Mouse (Mus musculus): ENCODE measurements around the gene Adgrf1. TPM values are rescaled to one million over a fixed set of nuclear protein-coding genes. Genes with fewer than 3 reads are reported as not detected.

Adgrf1 gene
- polyA plus RNA-seq, 1 experiment from 2014 or later, result not detected

GRCm38 (mm10) chr17:43282828-43283227 is 12.7 kb downstream of the Adgrf1 start:
- peak; percentile 26 for ATAC-seq
- H3K9ac ChIP-seq (replicated peaks; ENCODE audit: low read depth, low read length), result no peak overlapping the region
- WGBS, result 73% methylated on average over 5 of the region's 5 CpGs

GRCm38 (mm10) chr17:43299515-43299914 is 29.4 kb downstream of the Adgrf1 start:
- ATAC-seq, result no peak
- H3K4me3 ChIP-seq (replicated peaks; ENCODE audit: low read length), result no peak overlapping the region
- no peaks in the 10 kb centered on the region for H3K27me3 ChIP-seq (replicated peaks; ENCODE audit: control insufficient read depth, insufficient read depth, low read length)
- H3K4me2 ChIP-seq (ENCODE audit: low read length), result no peak overlapping the region
- H3K9ac ChIP-seq (replicated peaks; ENCODE audit: low read depth, low read length), result no peak overlapping the region
- no peaks in the 10 kb centered on the region for H3K4me1 ChIP-seq (replicated peaks; ENCODE audit: control insufficient read depth, insufficient read depth, low read length)
- H3K27ac ChIP-seq (ENCODE audit: low read length), result no peak overlapping the region
- H3K9me3 ChIP-seq (ENCODE audit: control insufficient read depth, low read length), result no peaks in the 10 kb centered on the region
- H3K36me3 ChIP-seq (ENCODE audit: control insufficient read depth, insufficient read depth), result no peaks in the 10 kb centered on the region
- WGBS, result 90% methylated on average over 7 of the region's 7 CpGs

More at GRCm38 (mm10) chr17:43282828-43283227, 12.7 kb downstream of the Adgrf1 start:
- Histone ChIP-seq H3K4me2 (ENCODE audit: low read length) (no peak overlapping the region), H3K36me3 (ENCODE audit: control insufficient read depth, insufficient read depth) (no peaks in the 10 kb centered on the region), H3K4me1 (replicated peaks; ENCODE audit: control insufficient read depth, insufficient read depth, low read length) (peaks cover 4% of the 10 kb centered on the region), H3K27me3 (replicated peaks; ENCODE audit: control insufficient read depth, insufficient read depth, low read length) (no peaks in the 10 kb centered on the region), H3K4me3 (replicated peaks; ENCODE audit: low read length) (no peak overlapping the region), H3K27ac (ENCODE audit: low read length) (no peak overlapping the region), H3K9me3 (ENCODE audit: control insufficient read depth, low read length) (no peaks in the 10 kb centered on the region)

- H3K27me3 ChIP-seq (replicated peaks; ENCODE audit: control insufficient read depth, insufficient read depth, low read length), result no peaks in the 10 kb centered on the region
- peak overlapping the region; percentile 60 for H3K4me2 ChIP-seq (ENCODE audit: low read length)
- no peaks in the 10 kb centered on the region for H3K36me3 ChIP-seq (ENCODE audit: control insufficient read depth, insufficient read depth)
- WGBS, result 45% methylated on average over 7 of the region's 7 CpGs
- peak; percentile 1 for ATAC-seq
- H3K27ac ChIP-seq (ENCODE audit: low read length), result no peak overlapping the region
- H3K9ac ChIP-seq (replicated peaks; ENCODE audit: low read depth, low read length), result no peak overlapping the region
- no peak overlapping the region for H3K4me3 ChIP-seq (replicated peaks; ENCODE audit: low read length)
- H3K4me1 ChIP-seq (replicated peaks; ENCODE audit: control insufficient read depth, insufficient read depth, low read length), result peaks cover 7% of the 10 kb centered on the region
- no peaks in the 10 kb centered on the region for H3K9me3 ChIP-seq (ENCODE audit: control insufficient read depth, low read length)
These were observed 56.0 kb downstream of the Adgrf1 start for GRCm38 (mm10) chr17:43325986-43326671.

- peak overlapping the region; percentile 37 for H3K4me3 ChIP-seq (replicated peaks; ENCODE audit: low read length)
- H3K27me3 ChIP-seq (replicated peaks; ENCODE audit: control insufficient read depth, insufficient read depth, low read length), result no peaks in the 10 kb centered on the region
- 5% methylated on average over 29 of the region's 29 CpGs for WGBS
- no peaks in the 10 kb centered on the region for H3K36me3 ChIP-seq (ENCODE audit: control insufficient read depth, insufficient read depth)
- peak overlapping the region; percentile 54 for H3K9ac ChIP-seq (replicated peaks; ENCODE audit: low read depth, low read length)
- no peak overlapping the region for H3K27ac ChIP-seq (ENCODE audit: low read length)
- H3K4me1 ChIP-seq (replicated peaks; ENCODE audit: control insufficient read depth, insufficient read depth, low read length), result peaks cover 7% of the 10 kb centered on the region
- peak; percentile 91 for ATAC-seq
- H3K4me2 ChIP-seq (ENCODE audit: low read length), result peak overlapping the region; percentile 60
- H3K9me3 ChIP-seq (ENCODE audit: control insufficient read depth, low read length), result no peaks in the 10 kb centered on the region
These were observed 56.9 kb downstream of the Adgrf1 start for GRCm38 (mm10) chr17:43326726-43327700.

- no peak overlapping the region for H3K27ac ChIP-seq (ENCODE audit: low read length)
- H3K4me1 ChIP-seq (replicated peaks; ENCODE audit: control insufficient read depth, insufficient read depth, low read length), result peaks cover 7% of the 10 kb centered on the region
- ATAC-seq, result no peak; the same call in 1 of the 2 replicates
- no peaks in the 10 kb centered on the region for H3K9me3 ChIP-seq (ENCODE audit: control insufficient read depth, low read length)
- no peaks in the 10 kb centered on the region for H3K27me3 ChIP-seq (replicated peaks; ENCODE audit: control insufficient read depth, insufficient read depth, low read length)
- H3K4me3 ChIP-seq (replicated peaks; ENCODE audit: low read length), result no peak overlapping the region
- H3K4me2 ChIP-seq (ENCODE audit: low read length), result no peak overlapping the region
- H3K36me3 ChIP-seq (ENCODE audit: control insufficient read depth, insufficient read depth), result no peaks in the 10 kb centered on the region
- 80% methylated on average over 6 of the region's 6 CpGs for WGBS
- H3K9ac ChIP-seq (replicated peaks; ENCODE audit: low read depth, low read length), result no peak overlapping the region
These were observed 57.7 kb downstream of the Adgrf1 start for GRCm38 (mm10) chr17:43327810-43328209.

GRCm38 (mm10) chr17:43329216-43329615 is 59.1 kb downstream of the Adgrf1 start:
- ATAC-seq, result no peak
- Histone ChIP-seq H3K27ac (ENCODE audit: low read length) (no peak overlapping the region), H3K9ac (replicated peaks; ENCODE audit: low read depth, low read length) (no peak overlapping the region), H3K36me3 (ENCODE audit: control insufficient read depth, insufficient read depth) (no peaks in the 10 kb centered on the region), H3K4me3 (replicated peaks; ENCODE audit: low read length) (no peak overlapping the region), H3K27me3 (replicated peaks; ENCODE audit: control insufficient read depth, insufficient read depth, low read length) (no peaks in the 10 kb centered on the region), H3K4me2 (ENCODE audit: low read length) (no peak overlapping the region), H3K9me3 (ENCODE audit: control insufficient read depth, low read length) (no peaks in the 10 kb centered on the region), H3K4me1 (replicated peaks; ENCODE audit: control insufficient read depth, insufficient read depth, low read length) (peaks cover 7% of the 10 kb centered on the region)
- 81% methylated on average over 4 of the region's 4 CpGs for WGBS

GRCm38 (mm10) chr17:43329761-43330183 is 59.6 kb downstream of the Adgrf1 start:
- Histone ChIP-seq H3K27me3 (replicated peaks; ENCODE audit: control insufficient read depth, insufficient read depth, low read length) (no peaks in the 10 kb centered on the region), H3K4me3 (replicated peaks; ENCODE audit: low read length) (no peak overlapping the region), H3K9me3 (ENCODE audit: control insufficient read depth, low read length) (no peaks in the 10 kb centered on the region), H3K36me3 (ENCODE audit: control insufficient read depth, insufficient read depth) (no peaks in the 10 kb centered on the region), H3K9ac (replicated peaks; ENCODE audit: low read depth, low read length) (no peak overlapping the region), H3K4me2 (ENCODE audit: low read length) (no peak overlapping the region), H3K4me1 (replicated peaks; ENCODE audit: control insufficient read depth, insufficient read depth, low read length) (peaks cover 7% of the 10 kb centered on the region), H3K27ac (ENCODE audit: low read length) (no peak overlapping the region)
- WGBS, result 81% methylated on average over 7 of the region's 7 CpGs
- no peak for ATAC-seq

GRCm38 (mm10) chr17:43332686-43333085 is 62.6 kb downstream of the Adgrf1 start:
- Histone ChIP-seq H3K4me3 (replicated peaks; ENCODE audit: low read length) (no peak overlapping the region), H3K27ac (ENCODE audit: low read length) (no peak overlapping the region), H3K9me3 (ENCODE audit: control insufficient read depth, low read length) (no peaks in the 10 kb centered on the region), H3K4me2 (ENCODE audit: low read length) (no peak overlapping the region), H3K36me3 (ENCODE audit: control insufficient read depth, insufficient read depth) (no peaks in the 10 kb centered on the region), H3K9ac (replicated peaks; ENCODE audit: low read depth, low read length) (no peak overlapping the region), H3K27me3 (replicated peaks; ENCODE audit: control insufficient read depth, insufficient read depth, low read length) (no peaks in the 10 kb centered on the region), H3K4me1 (replicated peaks; ENCODE audit: control insufficient read depth, insufficient read depth, low read length) (no peaks in the 10 kb centered on the region)
- no peak for ATAC-seq
- WGBS, result 41% methylated on average over 5 of the region's 5 CpGs

- Histone ChIP-seq H3K4me1 (replicated peaks; ENCODE audit: control insufficient read depth, insufficient read depth, low read length) (no peaks in the 10 kb centered on the region), H3K27ac (ENCODE audit: low read length) (no peak overlapping the region), H3K4me3 (replicated peaks; ENCODE audit: low read length) (no peak overlapping the region), H3K9me3 (ENCODE audit: control insufficient read depth, low read length) (no peaks in the 10 kb centered on the region), H3K9ac (replicated peaks; ENCODE audit: low read depth, low read length) (no peak overlapping the region), H3K36me3 (ENCODE audit: control insufficient read depth, insufficient read depth) (no peaks in the 10 kb centered on the region), H3K4me2 (ENCODE audit: low read length) (no peak overlapping the region), H3K27me3 (replicated peaks; ENCODE audit: control insufficient read depth, insufficient read depth, low read length) (no peaks in the 10 kb centered on the region)
- no peak for ATAC-seq
- WGBS, result 84% methylated on average over 9 of the region's 9 CpGs
These were observed 63.9 kb downstream of the Adgrf1 start for GRCm38 (mm10) chr17:43334074-43334473.
